Mouse (Mus musculus): ENCODE results near the gene Actr6.

Gene Actr6

DNA sequence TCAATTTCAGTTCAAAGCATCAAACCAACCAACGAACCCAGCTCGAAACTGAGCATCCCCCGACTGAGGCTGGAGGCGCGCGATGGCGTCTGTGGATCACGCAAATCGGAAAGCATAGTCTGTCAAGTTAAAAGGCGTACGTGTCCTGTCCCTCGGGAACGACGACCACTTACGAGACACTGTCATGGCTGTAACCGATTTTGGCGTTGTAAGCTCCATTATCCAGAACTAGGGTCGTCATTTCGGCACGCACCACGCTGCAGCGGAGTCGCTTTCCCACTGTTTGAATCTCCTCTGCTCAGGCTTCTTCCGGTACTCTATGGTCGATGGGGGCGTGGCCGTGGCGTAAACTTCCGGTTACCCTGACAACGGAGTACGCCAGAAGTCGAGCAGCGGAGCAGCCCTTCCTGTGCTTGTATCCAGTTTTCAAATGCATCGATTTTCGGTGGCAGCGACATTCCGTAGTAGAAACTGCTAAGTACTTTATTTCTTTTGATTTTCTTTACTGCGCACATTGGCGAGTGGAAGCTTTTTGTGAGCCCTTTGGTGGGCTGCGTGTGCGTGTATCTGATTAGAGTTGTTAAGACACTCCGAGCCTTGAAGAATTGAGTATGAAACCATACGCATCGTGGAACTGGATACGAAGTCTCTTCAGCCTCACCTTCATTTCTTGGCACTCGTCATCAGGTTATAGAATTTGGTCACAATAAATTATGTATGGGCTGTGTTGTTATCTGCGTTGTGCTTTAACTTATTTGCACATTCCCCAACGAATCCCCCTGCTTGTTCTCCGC is at the start of gene Actr6:
Gene Actr6, minus strand, starts transcription at position 295 of the 794 bp plus-strand sequence.
- DNase-seq = peak; percentile 95

DNA sequence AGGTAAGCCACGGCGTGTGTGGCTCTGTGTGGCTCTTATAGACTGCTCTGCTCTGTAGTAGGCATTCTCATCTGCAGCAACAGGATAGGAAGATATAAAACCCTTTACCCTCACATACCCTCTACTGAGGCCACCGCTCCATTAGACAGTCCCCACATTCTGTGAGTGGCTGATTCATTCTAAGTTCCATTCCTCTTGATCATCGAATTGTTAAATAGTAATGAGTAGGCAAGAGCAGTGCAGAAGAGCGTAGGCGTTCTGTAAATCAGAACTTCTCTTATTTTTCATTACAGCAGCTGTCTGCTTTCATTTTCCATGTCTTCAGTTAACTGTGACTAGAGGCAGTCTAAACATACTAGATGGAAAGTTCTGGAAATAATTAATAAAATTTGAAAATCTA is 43.9 kb upstream of the Actr6 start:
- DNase-seq = no peak

DNA sequence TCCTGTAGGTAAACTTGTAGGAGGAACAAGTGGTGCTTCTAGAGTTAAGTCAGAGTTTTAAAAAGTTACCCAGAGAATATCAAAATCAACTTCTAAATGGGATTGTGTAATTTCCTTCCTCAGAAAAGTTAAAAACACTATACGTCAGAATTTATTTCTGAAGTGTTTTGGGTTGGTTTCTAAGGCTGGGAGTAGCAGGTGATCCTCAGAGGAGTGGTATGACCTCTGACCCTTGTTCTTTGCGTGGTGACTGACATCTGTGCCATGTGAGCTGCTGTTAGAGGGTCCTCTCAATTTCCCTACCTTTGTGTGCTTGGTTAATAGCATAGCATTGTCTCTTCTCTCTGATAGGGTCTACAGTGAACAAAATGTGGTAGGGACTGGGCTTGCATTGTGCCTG is 39.8 kb upstream of the Actr6 start:
- no peak for DNase-seq

DNA sequence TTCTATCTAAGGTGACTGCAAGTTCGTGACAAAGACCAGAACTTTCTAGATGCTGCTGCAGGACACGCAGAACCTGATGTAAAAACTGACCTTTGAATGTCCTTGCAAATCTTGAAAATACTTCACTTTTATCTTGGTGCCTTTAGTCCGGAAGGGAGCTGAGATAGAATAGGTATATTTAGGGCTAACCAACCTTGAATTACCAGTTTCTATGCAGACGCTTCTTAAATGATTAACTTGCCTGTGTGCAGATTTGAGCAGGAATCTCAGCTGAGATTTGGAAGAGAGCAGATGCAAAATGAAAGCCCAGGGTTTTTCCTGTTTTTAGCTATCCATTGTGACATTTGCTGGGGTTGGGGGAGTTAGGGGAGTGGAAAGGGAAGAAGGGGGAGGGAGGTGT is 37.0 kb upstream of the Actr6 start:
- DNase-seq = no peak

DNA sequence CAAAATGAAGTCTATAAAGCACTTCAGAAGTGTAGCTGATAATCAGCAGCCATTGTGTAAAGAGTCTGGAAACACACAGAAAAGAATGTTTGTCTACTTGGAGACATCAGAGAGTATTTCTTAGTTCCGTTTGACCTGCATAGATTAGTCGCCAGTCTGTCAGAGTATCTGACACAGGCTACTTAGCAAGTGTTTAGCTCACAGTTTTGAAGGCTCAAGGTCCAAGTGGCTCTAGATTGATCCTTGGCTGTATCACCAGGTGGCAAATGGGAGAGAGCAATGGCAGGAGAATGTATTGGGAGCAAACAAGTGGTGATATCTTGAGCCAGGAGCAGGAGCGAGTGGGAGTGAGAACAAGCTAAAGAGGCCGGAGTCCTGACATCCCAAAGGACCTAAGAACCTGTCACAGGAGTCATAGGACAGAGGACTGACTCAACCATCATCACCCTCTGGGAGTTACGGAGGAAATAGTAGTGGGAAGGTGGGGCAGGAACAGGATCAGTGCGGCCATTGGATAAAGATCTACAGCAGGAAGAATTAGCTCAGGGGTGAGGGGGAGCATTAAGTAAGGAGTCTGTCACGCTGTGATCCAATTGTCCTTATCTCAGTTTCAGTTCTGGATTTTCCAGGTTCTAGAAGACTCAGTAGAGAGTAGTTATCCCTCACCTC is 36.4 kb upstream of the Actr6 start:
- DNase-seq = no peak

DNA sequence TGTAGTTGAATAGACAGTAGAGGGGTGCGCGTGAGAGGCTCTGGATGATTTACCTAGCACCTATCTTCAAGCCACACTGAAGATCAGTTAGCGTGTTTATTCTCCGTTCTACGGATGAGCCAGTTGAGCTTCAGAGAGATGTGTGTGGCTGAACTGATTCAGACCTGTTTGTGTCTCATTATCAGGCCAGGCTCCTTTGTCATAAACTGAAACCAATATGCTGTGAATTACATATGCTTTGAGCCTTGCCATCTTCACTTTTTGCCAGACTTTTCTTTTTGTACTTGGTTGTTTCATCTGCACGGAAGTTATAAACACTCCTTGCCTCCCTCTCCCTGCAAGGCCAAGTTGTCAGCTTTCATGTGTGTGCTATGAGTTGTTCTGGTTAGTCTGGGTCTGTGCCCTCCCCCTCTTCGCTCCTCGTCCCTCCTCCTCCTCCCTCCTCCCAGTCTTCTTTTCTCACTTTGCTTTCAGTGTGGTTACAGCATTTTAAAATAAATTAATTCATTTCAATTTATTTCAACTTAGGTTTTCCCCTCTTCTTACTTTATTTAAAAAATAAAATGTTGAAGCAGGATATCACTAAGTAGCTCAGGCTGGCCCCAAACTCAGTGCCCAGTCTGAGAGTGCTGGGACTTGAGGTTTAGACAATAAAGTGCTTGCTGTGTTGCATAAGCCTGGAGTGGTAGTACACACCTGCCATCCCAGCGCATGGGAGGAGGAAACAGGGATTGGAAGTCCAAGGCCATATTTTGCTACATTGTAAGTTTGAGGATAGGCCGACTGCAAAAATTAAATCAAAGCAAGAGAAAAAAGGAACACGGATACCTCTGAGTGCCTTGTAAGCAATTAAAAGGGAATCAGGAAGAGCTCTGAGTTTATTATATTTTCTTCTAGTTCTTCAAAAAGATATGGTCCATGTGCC is 34.0 kb upstream of the Actr6 start:
- DNase-seq = peak; percentile 59

DNA sequence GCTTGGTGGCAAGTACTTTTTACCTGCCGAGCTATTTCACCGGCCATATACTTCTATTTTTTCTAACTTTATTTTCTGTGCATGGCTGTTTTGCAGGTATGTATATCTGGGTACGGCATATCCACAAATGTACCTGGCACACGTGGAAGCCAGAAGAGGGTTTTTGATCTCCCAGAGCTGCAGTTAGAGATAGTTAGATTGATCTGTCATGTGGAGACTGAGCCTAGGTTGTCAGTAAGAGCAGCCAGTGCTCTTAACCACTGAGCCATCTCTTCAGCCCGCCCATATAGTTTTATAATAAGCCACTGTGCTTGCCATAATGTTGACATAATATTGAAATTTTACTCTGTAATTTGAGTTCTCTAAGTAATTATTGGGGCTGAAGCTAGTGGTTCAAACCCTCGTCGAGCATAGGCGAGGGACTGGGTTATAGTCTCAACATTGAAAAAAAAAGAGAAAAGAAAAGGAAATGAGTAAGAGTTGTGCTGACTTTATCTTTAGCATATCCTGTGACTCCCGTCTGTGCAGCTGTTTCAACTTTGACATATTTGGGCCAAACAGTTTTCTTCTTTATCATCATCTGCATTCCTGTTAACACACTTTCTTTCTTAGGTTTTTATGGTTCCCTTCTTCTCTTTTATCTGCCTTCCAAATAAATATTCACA is 32.5 kb upstream of the Actr6 start:
- peak; percentile 38 for DNase-seq

DNA sequence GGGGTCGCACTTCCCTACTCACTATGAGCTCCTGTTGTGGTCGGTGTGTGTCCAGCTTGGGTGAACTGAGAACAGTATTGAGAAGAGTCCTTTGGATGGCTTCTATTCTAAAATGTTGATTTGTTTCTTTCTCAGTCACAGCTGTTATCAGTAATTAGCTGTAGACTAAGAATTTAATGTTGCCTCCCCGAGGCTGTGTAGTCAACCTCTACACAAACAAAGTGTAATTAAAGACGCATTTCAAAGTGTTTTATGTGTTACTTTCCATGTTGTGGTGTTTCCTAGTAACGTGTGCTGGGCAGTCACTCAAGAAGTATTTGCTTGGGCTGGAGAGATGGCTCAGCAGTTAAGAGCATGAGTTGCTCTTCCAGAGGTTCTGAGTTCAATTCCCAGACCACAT is 28.7 kb upstream of the Actr6 start:
- no peak for DNase-seq

DNA sequence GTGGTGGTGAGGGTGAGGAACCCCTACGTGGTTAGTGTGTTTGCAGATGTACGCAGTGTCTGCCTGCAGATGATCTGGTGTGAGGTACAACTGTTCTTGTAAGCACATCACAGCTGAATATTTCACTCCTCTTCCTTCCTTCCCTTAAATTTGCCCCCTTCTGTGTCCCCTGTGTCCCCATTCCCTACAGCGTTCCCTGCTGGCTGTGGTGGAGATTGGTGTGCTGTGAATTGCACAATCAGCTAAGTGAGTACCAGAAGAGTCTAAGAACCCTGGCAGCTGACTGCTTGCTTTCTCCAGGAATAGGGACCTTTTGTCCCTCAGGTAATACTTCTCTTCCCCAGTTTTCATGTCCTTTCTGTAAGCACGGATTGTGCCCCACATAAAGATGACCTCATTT is 23.1 kb upstream of the Actr6 start:
- no peak for DNase-seq

DNA sequence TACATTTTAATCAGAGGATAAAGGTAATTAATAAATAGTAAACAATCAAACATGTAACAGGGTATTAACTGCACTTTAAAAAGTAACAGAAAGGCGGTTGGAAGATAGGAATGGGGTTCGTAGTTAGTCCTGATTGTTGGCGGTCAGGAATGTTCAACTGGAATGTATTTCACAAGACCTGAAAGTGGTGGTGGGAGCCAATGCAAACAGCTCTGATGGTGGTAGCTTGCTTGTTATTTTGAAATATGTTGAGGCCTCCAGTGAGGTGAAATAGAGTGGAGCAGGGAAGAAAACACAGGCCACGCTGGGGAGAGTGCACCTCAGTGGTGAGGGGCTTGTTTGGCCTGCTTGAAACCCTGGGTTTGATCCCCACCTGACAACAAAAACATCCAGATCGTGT is 19.0 kb upstream of the Actr6 start:
- DNase-seq = no peak

DNA sequence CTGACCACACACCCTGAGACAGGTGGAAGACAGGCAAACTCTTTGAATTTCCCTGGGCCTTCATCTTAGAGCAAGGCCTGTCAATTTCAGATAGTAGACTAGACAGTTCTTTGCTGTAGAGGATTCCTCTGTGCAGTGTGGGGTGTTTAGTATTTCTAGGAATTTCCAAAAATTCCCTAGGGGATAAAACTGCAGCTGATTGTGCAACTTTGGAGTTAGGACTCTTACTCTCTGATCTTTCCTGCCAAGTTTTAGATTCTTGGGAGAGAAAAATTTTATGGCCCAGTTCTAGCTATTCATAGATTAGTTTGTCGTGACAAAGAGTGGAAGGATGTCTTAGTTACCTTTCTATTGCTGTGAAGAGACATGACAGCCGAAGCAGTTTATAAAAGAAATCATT is 16.5 kb upstream of the Actr6 start:
- no peak for DNase-seq

DNA sequence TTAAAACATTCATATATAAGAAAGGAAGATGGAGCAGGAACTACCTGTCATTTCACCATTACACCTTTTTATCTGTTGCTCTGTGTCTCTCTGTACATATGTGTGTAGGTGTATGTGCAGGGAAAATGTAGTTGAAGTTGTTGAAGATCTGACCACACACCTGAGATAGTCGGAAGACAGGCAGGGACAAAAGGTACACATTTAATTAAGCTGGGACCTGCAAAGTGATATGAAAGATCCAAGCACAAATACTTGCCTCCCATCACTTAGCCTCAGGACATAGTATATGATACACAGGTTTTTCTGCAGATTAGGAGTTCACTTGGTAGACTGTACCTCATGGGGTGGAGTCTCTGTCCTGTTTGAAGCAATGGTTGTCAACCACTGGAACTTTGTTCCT is 15.8 kb upstream of the Actr6 start:
- DNase-seq = no peak

DNA sequence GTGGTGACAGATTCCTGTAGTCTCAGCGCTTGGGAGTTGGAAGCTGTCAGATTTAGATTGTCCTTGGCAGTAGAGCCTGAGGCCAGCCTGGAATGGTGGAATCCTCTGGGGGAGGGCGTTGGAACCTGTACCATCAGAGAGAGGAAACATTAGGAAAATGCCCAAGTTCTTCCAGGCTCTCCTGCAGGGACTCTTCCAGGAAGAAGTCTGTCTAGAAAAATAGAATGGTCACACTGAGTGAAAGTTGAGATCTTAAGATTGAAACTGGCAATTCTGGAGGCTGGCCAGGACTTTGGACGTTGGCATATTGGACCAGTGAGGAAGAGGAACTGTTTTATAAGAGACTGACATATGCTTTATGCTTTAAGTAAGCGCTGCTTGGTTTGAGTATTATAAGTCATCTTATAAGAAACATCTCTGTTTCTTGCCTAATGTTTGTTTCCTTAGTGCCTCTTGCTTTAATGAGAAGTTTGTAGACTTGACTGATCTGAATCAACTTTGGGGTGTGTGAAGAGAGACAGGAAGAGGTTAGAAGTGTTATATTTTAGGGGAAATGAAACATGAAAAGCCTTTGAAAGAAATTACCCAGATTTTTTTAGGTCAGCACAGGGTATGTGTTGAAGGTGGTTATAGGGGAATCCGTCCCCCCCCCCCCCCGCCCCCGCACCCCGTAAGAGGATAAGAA is 15.3 kb upstream of the Actr6 start:
- DNase-seq = no peak

DNA sequence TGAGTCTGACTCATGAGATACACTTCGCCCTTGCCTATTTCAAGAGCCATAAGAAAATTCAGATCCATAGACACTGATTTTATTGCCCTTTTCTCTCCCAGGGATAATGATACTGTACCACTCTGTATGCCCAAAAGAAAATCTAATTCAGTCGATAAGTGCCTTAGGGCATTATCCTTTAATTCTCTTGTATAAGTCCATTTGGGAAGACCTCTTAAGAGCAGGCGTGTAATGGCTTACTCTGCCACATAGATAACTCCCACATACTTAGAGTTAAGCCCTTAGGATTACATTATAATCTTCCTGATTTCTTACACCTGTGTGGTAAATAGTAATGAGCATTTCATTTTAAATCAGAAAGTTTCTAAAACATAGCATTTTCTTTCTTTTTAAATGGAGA is 14.5 kb upstream of the Actr6 start:
- DNase-seq = no peak

DNA sequence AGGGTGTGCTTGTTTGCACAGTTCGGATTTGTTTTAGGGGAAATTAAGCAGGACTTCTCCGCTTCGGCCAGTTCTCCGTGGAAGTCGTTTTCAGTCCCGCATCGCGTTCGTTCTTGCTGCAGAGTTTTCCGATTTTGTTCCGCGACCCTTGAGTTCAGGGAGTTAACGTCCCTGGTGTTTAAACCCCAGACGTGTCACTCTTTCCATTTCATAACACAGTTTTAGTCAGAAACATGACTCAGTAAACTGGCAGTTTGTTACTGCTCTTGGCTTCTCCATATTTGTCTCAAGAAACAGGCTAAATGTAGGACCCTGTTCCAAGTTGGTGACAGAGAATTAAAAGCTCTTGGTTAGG is 13.5 kb upstream of the Actr6 start:
- DNase-seq = no peak

DNA sequence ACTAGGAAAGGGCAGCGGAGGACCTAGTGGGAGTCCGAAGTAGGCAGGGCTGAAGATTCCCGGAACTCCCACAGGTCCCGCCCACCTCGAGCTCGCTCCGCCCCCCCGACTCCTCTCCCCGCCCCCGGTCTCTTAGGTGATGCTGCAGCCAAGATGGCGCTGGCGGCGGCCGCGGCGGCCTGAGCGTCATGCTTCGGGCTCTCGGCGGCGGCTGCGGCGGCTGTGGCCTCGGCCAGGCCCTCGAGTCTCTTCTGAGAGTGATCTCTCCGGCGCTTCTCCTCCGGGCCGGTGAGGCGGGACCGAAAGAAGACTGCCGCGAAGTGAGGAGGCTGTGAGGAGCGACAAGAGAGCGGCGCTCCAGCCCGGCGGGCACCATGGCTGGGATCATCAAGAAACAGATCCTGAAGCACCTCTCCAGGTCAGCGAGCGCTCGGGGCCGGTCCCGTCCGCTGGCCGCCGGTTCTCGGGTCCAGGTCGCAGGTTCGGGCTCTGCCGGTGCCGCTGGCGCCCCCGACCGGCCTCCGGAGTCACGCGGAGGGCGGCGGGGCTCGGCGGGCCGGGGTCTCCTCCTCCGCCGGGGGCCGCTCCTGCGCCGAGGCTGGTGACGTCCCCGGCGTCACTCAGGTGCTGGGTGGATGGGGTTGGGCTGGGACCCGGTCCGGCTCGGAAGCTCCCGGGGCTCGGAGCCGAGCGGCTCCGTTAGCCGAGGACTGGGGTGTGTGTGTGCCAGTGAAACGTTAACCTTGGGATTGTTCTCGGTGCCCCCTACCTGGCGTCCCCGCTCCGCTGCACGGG is 13.0 kb upstream of the Actr6 start, which contains the start of gene Uhrf1bp1l:
Gene Uhrf1bp1l, plus strand, starts transcription at position 121 of the 795 bp plus-strand sequence.
- DNase-seq = peak; percentile 94

DNA sequence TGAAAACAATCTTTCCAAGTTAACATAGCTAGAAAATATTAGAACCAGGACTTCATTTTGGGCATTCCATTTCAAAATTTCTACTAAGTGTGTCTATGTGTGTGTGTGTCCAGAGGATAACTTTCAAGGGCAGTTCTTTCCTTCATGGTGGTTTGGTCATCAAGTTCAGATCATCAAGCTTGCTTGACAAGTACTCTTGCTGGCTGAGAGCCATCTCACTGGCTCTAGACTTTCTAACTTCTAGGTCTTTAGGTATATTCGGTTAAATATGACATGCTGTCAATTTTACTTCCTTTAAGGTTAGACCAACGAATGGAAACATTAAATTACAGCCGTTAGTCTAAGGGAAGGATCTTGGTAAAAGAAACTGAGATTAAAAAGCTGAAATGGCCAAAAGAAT is 12.2 kb upstream of the Actr6 start:
- DNase-seq = no peak

DNA sequence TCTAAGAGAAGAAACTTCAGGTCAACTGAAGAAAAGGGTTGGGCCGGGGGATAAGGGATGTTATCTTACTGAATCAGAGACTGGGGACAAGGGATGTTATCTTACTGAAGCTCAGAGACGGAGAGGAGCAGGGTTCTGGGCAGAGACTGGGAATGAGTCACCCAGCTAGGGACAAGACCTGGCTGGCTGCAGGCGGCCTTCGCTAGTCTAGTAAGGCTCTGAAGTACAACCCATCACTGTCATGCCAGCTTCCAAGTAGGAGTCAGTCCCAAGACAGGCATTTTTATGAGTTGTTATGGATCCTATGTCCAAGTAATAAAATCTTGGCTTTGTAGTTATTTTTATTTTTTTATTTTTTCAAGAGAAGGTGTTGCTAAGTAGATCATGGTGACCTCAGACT is 11.2 kb upstream of the Actr6 start:
- no peak for DNase-seq

DNA sequence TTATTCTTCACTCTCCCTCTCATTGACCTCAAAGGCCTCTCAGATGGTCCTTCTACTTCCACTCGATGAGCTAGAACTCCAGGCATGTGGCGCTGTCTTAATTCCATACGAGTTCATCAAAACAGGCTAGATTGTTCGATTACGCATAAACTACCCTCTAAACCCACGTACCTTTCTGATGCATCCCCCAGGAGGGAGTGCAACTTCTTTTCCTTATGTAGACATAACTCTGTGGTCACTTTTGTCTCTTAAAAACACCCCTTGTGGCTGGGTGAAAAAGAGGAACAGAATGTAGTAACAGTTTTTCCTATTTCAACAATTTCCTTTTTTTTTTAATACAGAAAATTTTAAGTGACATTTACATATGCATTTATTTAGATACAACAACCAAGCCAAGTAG is 8.9 kb upstream of the Actr6 start:
- no peak for DNase-seq

DNA sequence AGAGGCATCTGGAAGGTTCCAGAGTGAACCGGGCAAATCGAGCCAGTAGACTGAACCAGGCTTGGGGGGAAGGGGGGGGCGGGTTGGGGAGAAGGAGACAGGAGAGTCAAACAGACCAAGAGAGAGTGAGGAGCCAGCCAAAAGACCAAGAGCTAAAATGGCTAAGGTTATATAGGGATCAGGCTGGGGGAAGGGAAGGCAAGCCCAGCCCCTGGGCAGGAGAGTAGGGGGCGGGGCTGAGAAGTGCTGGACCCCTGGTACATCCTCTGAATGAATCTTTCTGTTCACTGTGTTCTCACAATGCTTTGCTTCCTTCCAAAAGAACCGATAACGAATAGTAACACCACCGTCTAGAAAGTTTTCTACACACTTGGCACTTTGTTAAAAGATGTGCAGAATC is 7.6 kb upstream of the Actr6 start:
- DNase-seq = no peak

DNA sequence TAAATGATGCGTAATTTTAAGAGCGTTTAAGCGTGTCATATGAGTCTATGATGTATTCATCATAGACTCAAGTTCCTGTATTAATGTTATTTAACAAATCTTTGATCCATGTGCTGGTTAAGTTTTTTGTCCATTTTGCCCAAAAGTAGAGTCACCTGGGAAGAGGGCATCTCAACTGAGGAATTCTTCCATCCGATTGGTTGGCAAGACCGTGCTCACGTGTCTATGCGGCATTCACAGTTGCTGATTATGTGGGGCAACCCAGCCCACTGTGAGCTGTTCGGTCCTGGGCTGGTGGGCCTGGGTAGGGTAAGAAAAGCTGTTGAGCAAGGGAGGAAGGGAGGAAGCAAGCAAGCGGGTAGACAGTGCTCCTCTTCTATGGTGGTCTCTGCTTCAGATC is 6.3 kb upstream of the Actr6 start:
- no peak for DNase-seq

DNA sequence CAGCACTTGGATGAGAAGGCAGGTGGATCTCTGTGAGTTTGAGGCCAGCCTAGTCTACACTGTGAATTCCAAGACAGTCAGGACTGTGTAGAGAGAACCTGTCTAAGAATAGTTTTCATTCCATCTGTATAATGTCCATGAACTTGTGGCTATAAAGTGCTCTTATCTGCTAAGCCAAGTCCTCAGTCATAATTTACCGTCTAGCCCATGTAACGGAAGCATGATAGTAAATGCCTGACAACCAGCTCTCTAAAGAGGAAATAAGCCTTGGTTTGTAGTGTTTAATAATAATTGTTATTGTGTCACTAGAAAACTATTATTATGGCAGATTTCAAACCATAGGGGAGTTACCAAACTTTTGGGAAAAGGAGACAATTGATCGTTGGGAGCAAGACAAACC is 5.8 kb upstream of the Actr6 start:
- DNase-seq = no peak

Data from thymus, postnatal 14 days (tissue).